Mouse (Mus musculus): ENCODE results near the gene Fkbp7. TPM values are rescaled to one million over a fixed set of nuclear protein-coding genes. Genes with fewer than 3 reads are reported as not detected.

Fkbp7 gene
- polyA plus RNA-seq, 1 experiment from 2014 or later = 67.6 TPM

- peaks cover 14% of the 10 kb centered on the region; the same call in 1 of the 2 replicates for H3K36me3 ChIP-seq (ENCODE audit: insufficient read depth, low read length)
- no peak overlapping the region for H3K4me2 ChIP-seq (ENCODE audit: low read length)
- no peak overlapping the region for H3K27ac ChIP-seq
- TF ChIP-seq CTCF (IDR thresholded peaks at IDR 0.05; ENCODE audit: low read depth) = no peak
- no peaks in the 10 kb centered on the region for H3K9me3 ChIP-seq (replicated peaks; ENCODE audit: low read length)
- H3K4me3 ChIP-seq (replicated peaks; ENCODE audit: low read depth, low read length) = no peak overlapping the region
- no peaks in the 10 kb centered on the region for H3K27me3 ChIP-seq (ENCODE audit: insufficient read depth, low read length)
- H3K9ac ChIP-seq (ENCODE audit: low read depth, low read length) = no peak overlapping the region
- ATAC-seq (replicated peaks; ENCODE audit: low FRiP score, low read depth) (no peak), DNase-seq (ENCODE audit: low spot score) (no peak)
- no peaks in the 10 kb centered on the region for H3K4me1 ChIP-seq (replicated peaks; ENCODE audit: insufficient read depth, low read length)
- WGBS = 24% methylated on average over 1 of the region's 1 CpGs
These were observed 51.2 kb downstream of the Fkbp7 start for GRCm38 (mm10) chr2:76621724-76622123.

GRCm38 (mm10) chr2:76620188-76620587, 52.7 kb downstream of the Fkbp7 start:
- 49% methylated on average over 5 of the region's 5 CpGs for WGBS
- Histone ChIP-seq H3K4me3 (replicated peaks; ENCODE audit: low read depth, low read length) (no peak overlapping the region), H3K4me2 (ENCODE audit: low read length) (no peak overlapping the region), H3K9me3 (replicated peaks; ENCODE audit: low read length) (no peaks in the 10 kb centered on the region), H3K9ac (ENCODE audit: low read depth, low read length) (no peak overlapping the region), H3K27me3 (ENCODE audit: insufficient read depth, low read length) (no peaks in the 10 kb centered on the region), H3K36me3 (ENCODE audit: insufficient read depth, low read length) (peaks cover 10% of the 10 kb centered on the region; the same call in 1 of the 2 replicates), H3K27ac (no peak overlapping the region), H3K4me1 (replicated peaks; ENCODE audit: insufficient read depth, low read length) (no peaks in the 10 kb centered on the region)
- no peak for DNase-seq (ENCODE audit: low spot score)
- no peak for ATAC-seq (replicated peaks; ENCODE audit: low FRiP score, low read depth)
- no peak for TF ChIP-seq CTCF (IDR thresholded peaks at IDR 0.05; ENCODE audit: low read depth)

- Histone ChIP-seq H3K27me3 (ENCODE audit: insufficient read depth, low read length) (no peaks in the 10 kb centered on the region), H3K9ac (ENCODE audit: low read depth, low read length) (no peak overlapping the region), H3K4me3 (replicated peaks; ENCODE audit: low read depth, low read length) (no peak overlapping the region), H3K4me2 (ENCODE audit: low read length) (no peak overlapping the region), H3K27ac (no peak overlapping the region), H3K4me1 (replicated peaks; ENCODE audit: insufficient read depth, low read length) (no peaks in the 10 kb centered on the region), H3K36me3 (ENCODE audit: insufficient read depth, low read length) (peaks cover 2% of the 10 kb centered on the region; the same call in 1 of the 2 replicates), H3K9me3 (replicated peaks; ENCODE audit: low read length) (no peaks in the 10 kb centered on the region)
- peak; percentile 84 for TF ChIP-seq CTCF (IDR thresholded peaks at IDR 0.05; ENCODE audit: low read depth)
- DNase-seq (ENCODE audit: low spot score) (peak; percentile 85), ATAC-seq (replicated peaks; ENCODE audit: low FRiP score, low read depth) (no peak)
- WGBS = 24% methylated on average over 1 of the region's 1 CpGs
These were observed 54.8 kb downstream of the Fkbp7 start for GRCm38 (mm10) chr2:76618078-76618477.

Other genes with a start within 250 kb of the Fkbp7 start
- gene Prkra, start 25.1 kb downstream of the Fkbp7 start, polyA plus RNA-seq (2015; fragmentation: Nextera tagmentation; extraction: Ambion mirVana) = 61.0 and 61.3 TPM in 2 replicates
- 2.9 and 3.0 TPM in 2 replicates for gene Pjvk, start 24.6 kb downstream of the Fkbp7 start, polyA plus RNA-seq (2015; fragmentation: Nextera tagmentation; extraction: Ambion mirVana)
- 16.2 and 16.3 TPM in 2 replicates for gene Plekha3, start 2.2 kb upstream of the Fkbp7 start, polyA plus RNA-seq (2015; fragmentation: Nextera tagmentation; extraction: Ambion mirVana)

Data from kidney, postnatal 0 days (tissue).